Comparison of ENCODE assay signal across 8 mouse cellular contexts in the genomic region with DNA sequence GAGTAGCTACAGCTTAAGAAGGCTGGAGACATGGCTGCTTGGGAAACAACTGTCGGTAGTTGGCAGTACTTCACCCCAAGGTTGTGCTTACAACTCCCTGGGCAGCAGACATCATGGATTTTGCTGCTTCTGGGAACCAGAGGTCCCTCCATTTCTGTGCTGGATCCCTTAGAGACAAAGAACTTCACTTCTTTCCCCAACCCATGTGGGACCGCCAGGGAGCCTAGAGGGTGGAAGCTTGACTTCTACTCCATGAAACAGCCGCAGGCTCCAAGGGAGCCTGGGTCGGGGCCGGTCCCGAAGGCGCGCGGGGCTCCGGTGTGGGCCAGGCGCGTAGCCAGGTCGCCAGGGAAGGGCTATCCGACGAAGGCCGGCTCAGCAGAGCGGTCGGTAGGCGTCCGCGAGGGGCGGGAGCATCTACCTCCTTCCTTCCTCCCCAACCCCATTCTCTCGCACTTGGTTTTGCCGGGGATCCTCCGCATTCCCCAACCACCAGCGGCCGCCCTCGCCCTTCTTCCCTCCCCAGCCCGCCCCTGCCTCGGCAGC. TPM values are rescaled to one million over a fixed set of nuclear protein-coding genes. Genes with fewer than 3 reads are reported as not detected.
DNase-seq lines count a peak whose midpoint lies in the region; ATAC-seq and TF ChIP-seq lines count a peak whose summit lies in the region.

No protein-coding gene starts in this region.

- peaks cover 12% of the 10 kb centered on the region for H3K36me3 ChIP-seq in forebrain, embryonic 12.5 days (replicated peaks)

- WGBS in forebrain, embryonic 12.5 days: under 1% methylated on average over 24 of the region's 30 CpGs

- H3K9me3 ChIP-seq in forebrain, embryonic 12.5 days: no peaks in the 10 kb centered on the region

- peaks cover 12% of the 10 kb centered on the region for H3K4me1 ChIP-seq in brown adipose tissue, adult 24 weeks (ENCODE audit: control insufficient read depth, insufficient read depth, insufficient read length, low read length)
- peaks cover 46% of the 10 kb centered on the region for H3K4me1 ChIP-seq in forebrain, embryonic 12.5 days

- peak; percentile 69 for TF ChIP-seq CTCF in layer of hippocampus, adult 2 months (conservative IDR thresholded peaks at IDR 0.05)

- peak overlapping the region; percentile 96 for H3K27ac ChIP-seq in brown adipose tissue, adult 24 weeks (replicated peaks; ENCODE audit: low read depth, low read length)
- peak overlapping the region; percentile 100 for H3K27ac ChIP-seq in forebrain, embryonic 12.5 days
- H3K27ac ChIP-seq in layer of hippocampus, adult 2 months: peak overlapping the region; percentile 99

- peak overlapping the region; percentile 88 for H3K4me3 ChIP-seq in brown adipose tissue, adult 24 weeks (ENCODE audit: insufficient read depth, low read depth, low read length)
- peak overlapping the region; percentile 100 for H3K4me3 ChIP-seq in forebrain, embryonic 12.5 days (replicated peaks)
- H3K4me3 ChIP-seq in layer of hippocampus, adult 2 months: peak overlapping the region; percentile 99

- peak; percentile 77 for DNase-seq in right cerebral cortex, adult 18-20 months
- DNase-seq in right cerebral cortex, postnatal 4 days: no peak
- DNase-seq in heart, postnatal 25 days (ENCODE audit: low spot score): peak; percentile 71
- no peak for DNase-seq in layer of hippocampus, adult 2 months (ENCODE audit: low spot score in 2 of 2)
- peak; percentile 80 for DNase-seq in lung, postnatal 36 days
- peak; percentile 69 for DNase-seq in skeletal muscle tissue, adult 2 months (ENCODE audit: low read depth, low spot score)

- H3K4me2 ChIP-seq in forebrain, embryonic 12.5 days: peak overlapping the region; percentile 96

- intact Hi-C loops in heart, postnatal 25 days (cut with DNase I): loop anchor here (2.0 kb wide), 1 partner anchor 14 kb away; no protein-coding TSS in a partner anchor

- H3K9ac ChIP-seq in forebrain, embryonic 12.5 days: peak overlapping the region; percentile 99

- ATAC-seq in forebrain, embryonic 12.5 days (ENCODE audit: low FRiP score): peak; percentile 61

- no peaks in the 10 kb centered on the region for H3K27me3 ChIP-seq in forebrain, embryonic 12.5 days

RNA-seq across cellular contexts. Expression of a gene that starts 0.8 kb away (rescaled TPM):
- 36.3 and 40.8 TPM in 2 replicates for polyA plus RNA-seq in brown adipose tissue, adult 24 weeks (2012; ENCODE audit: insufficient read depth, insufficient read length, missing spikeins)
- polyA plus RNA-seq in forebrain, embryonic 12.5 days (2016; fragmentation: Nextera tagmentation; extraction: Ambion mirVana): 39.3 and 39.9 TPM in 2 replicates
- 10 to 100 TPM; 73.0 to 78.1 TPM for total RNA-seq in heart, postnatal 25 days (2021)
- 100 to 1,000 TPM; 168 to 178 TPM for total RNA-seq in layer of hippocampus, adult 2 months (2021)

RNA-seq across cellular contexts. Expression of a gene that starts 10.2 kb away (rescaled TPM):
- polyA plus RNA-seq in brown adipose tissue, adult 24 weeks (2012; ENCODE audit: insufficient read depth, insufficient read length, missing spikeins): 9.2 and 16.9 TPM in 2 replicates
- polyA plus RNA-seq in forebrain, embryonic 12.5 days (2016; fragmentation: Nextera tagmentation; extraction: Ambion mirVana): 63.2 and 67.4 TPM in 2 replicates
- total RNA-seq in heart, postnatal 25 days (2021): 10 to 100 TPM; 22.4 to 25.5 TPM
- 10 to 100 TPM; 61.0 to 62.1 TPM for total RNA-seq in layer of hippocampus, adult 2 months (2021)

RNA-seq across cellular contexts. Expression of a gene that starts 19.4 kb away (rescaled TPM):
- polyA plus RNA-seq in brown adipose tissue, adult 24 weeks (2012; ENCODE audit: insufficient read depth, insufficient read length, missing spikeins): 78.3 and 90.9 TPM in 2 replicates
- 2.1 and 2.2 TPM in 2 replicates for polyA plus RNA-seq in forebrain, embryonic 12.5 days (2016; fragmentation: Nextera tagmentation; extraction: Ambion mirVana)
- 100 to 1,000 TPM in 1 of 2 experiments, 10 to 100 TPM in 1; 61.2 to 129 TPM for total RNA-seq in heart, postnatal 25 days (2021)
- 10 to 100 TPM; 93.2 to 94.0 TPM for total RNA-seq in layer of hippocampus, adult 2 months (2021)

RNA-seq across cellular contexts. Expression of a gene that starts 42.0 kb away (rescaled TPM):
- polyA plus RNA-seq in brown adipose tissue, adult 24 weeks (2012; ENCODE audit: insufficient read depth, insufficient read length, missing spikeins): 0.40 TPM in 1 of 2 replicates, not detected in the other
- polyA plus RNA-seq in forebrain, embryonic 12.5 days (2016; fragmentation: Nextera tagmentation; extraction: Ambion mirVana): 1.5 and 1.6 TPM in 2 replicates
- under 1 TPM; 0.60 to 0.78 TPM for total RNA-seq in heart, postnatal 25 days (2021)
- total RNA-seq in layer of hippocampus, adult 2 months (2021): 100 to 1,000 TPM; 213 to 240 TPM

RNA-seq across cellular contexts. Expression of a gene that starts 54.1 kb away (rescaled TPM):
- polyA plus RNA-seq in brown adipose tissue, adult 24 weeks (2012; ENCODE audit: insufficient read depth, insufficient read length, missing spikeins): 64.4 and 82.3 TPM in 2 replicates
- polyA plus RNA-seq in forebrain, embryonic 12.5 days (2016; fragmentation: Nextera tagmentation; extraction: Ambion mirVana): 53.4 and 59.8 TPM in 2 replicates
- total RNA-seq in heart, postnatal 25 days (2021): 100 to 1,000 TPM; 102 to 117 TPM
- 1,000 to 10,000 TPM in 1 of 2 experiments, 100 to 1,000 TPM in 1; 996 to 1,082 TPM for total RNA-seq in layer of hippocampus, adult 2 months (2021)

Comparison
In these comparisons a context has a peak if more than half of its experiments do, and no peak if none do; other contexts are left out.
1. DNase-seq: peak in right cerebral cortex, adult 18-20 months (single experiment), heart, postnatal 25 days (single experiment), lung, postnatal 36 days (single experiment) and skeletal muscle tissue, adult 2 months (single experiment); none in right cerebral cortex, postnatal 4 days (single experiment) and layer of hippocampus, adult 2 months (0 of 2).
2. Peak in every context shown above with its lines, with median percentiles within 50 percentile points of each other: H3K27ac ChIP-seq and H3K4me3 ChIP-seq.